Mouse (Mus musculus): ENCODE results near the gene 2210016L21Rik. TPM values are rescaled to one million over a fixed set of nuclear protein-coding genes. Genes with fewer than 3 reads are reported as not detected.

Gene 2210016L21Rik
- 62.8 and 68.0 TPM in 2 replicates for polyA plus RNA-seq (2015; fragmentation: Nextera tagmentation; extraction: Ambion mirVana)

DNA sequence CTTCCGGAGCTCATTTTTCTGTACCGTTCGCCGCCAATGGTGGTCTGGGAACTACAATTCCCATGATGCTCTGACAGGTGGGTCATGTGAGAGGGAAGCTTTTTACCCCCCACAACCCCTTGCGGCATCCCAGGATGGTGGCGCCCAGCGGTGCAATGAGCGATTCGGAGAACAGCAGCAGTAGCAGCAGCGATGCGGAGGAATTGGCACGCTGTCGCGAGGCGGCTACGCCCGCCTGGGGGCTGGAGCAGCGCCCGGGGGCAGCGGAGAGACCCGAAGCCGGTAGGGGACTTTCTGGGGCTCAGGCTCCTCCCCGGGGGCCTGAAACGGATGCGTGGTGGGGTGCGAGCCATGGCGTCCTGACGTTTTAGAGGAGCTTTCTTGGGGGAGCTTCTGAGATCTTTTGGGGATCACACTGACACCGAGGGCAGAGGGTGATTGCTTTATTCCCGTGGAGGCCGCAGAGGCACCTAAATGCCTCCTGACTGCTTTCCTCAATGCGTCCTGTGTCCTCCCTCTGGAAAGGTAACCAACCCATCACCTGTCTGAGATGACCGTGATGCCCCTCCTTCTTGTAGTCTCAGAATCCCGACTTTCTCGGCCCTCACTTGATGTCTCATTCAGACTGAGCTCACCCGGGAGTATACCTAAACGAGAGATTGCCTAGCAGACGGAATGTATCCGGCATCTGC is at the start of gene 2210016L21Rik:
Gene 2210016L21Rik, plus strand, starts transcription at position 85 of the 692 bp plus-strand sequence.
- Histone ChIP-seq H3K27me3 (no peaks in the 10 kb centered on the region), H3K4me2 (peak within 1 kb of the TSS; percentile 72), H3K36me3 (peaks cover 20% of the 10 kb centered on the region), H3K9me3 (replicated peaks) (no peaks in the 10 kb centered on the region), H3K9ac (peak within 1 kb of the TSS; percentile 80), H3K4me1 (peaks cover 13% of the 10 kb centered on the region), H3K27ac (peak within 1 kb of the TSS; percentile 92), H3K4me3 (replicated peaks) (peak within 1 kb of the TSS; percentile 83)
- 1% methylated on average over 39 of the region's 39 CpGs for WGBS
- peak; percentile 93 for ATAC-seq (replicated peaks; ENCODE audit: low FRiP score)

DNA sequence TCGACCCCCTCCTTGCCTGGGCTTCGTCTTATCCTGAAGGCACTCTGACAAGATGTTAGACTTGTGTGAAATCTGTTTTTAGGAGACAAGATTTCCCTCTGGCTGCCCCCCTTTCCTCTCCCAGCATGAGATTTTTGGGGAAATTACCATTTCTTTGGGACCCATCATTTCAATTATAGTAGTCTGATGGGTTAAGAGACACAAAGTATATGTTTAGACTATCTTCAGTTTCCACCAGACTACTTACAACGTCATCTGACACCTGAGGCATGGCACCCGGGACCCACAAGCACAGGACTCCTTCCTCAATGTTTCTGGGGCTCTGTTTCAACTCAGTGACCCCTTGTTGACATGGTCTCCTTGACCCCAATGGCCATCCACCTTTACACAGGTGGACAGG is 46.4 kb upstream of the 2210016L21Rik start:
- no peaks in the 10 kb centered on the region for H3K27me3 ChIP-seq
- H3K4me2 ChIP-seq, result no peak overlapping the region
- 78% methylated on average over 4 of the region's 4 CpGs for WGBS
- H3K27ac ChIP-seq, result no peak overlapping the region
- H3K9me3 ChIP-seq (replicated peaks), result no peaks in the 10 kb centered on the region
- H3K4me3 ChIP-seq (replicated peaks), result no peak overlapping the region
- no peak for ATAC-seq (replicated peaks; ENCODE audit: low FRiP score)
- peaks cover 14% of the 10 kb centered on the region for H3K4me1 ChIP-seq
- H3K36me3 ChIP-seq, result no peaks in the 10 kb centered on the region
- no peak overlapping the region for H3K9ac ChIP-seq

DNA sequence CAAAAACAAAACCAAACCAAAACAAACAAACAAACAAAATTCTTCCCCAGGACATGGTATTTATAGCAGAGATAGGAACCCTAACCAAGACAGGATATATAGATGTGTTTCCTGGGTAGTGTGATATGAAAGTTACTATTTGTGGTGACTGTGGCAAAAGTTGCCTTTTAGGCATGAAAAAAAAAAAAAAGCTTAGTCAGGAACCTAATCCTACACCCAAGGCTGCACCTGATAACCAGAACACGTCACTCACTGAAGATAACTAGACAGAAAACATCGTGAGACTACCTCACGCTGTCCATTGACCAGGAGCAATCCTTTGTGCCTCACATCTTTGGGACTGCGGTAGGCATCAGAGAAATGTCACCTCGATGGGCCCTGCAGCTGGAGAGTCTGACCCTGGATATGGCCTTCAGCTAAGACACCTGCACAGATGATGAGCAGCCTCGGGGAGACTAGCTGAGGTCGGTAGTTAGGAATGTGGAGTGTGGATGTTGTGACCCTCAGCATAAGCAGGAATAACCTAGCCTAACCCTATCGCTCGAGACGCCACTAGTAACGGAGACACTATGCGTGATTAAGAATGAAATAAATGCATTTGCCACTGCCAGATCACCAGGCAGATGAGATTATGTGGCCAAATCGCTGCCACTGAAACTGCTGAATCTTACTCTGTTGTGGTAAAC is 45.1 kb upstream of the 2210016L21Rik start, which contains the start of gene Oasl2:
Gene Oasl2, plus strand, starts transcription at position 249 of the 686 bp plus-strand sequence.
- H3K27me3 ChIP-seq, result no peaks in the 10 kb centered on the region; the same call in 1 of the 2 replicates
- H3K27ac ChIP-seq, result 0 out of 2 replicates have a peak within 1 kb of the TSS, but pooled peaks have one; percentile 22
- peaks cover 14% of the 10 kb centered on the region for H3K4me1 ChIP-seq
- H3K4me3 ChIP-seq (replicated peaks), result peak within 1 kb of the TSS; percentile 24
- no peaks in the 10 kb centered on the region for H3K9me3 ChIP-seq (replicated peaks)
- peak within 1 kb of the TSS; percentile 50 for H3K4me2 ChIP-seq
- peak within 1 kb of the TSS; percentile 31; the same call in 1 of the 2 replicates for H3K9ac ChIP-seq
- 63% methylated on average over 13 of the region's 13 CpGs for WGBS
- no peak for ATAC-seq (replicated peaks; ENCODE audit: low FRiP score)
- H3K36me3 ChIP-seq, result no peaks in the 10 kb centered on the region

DNA sequence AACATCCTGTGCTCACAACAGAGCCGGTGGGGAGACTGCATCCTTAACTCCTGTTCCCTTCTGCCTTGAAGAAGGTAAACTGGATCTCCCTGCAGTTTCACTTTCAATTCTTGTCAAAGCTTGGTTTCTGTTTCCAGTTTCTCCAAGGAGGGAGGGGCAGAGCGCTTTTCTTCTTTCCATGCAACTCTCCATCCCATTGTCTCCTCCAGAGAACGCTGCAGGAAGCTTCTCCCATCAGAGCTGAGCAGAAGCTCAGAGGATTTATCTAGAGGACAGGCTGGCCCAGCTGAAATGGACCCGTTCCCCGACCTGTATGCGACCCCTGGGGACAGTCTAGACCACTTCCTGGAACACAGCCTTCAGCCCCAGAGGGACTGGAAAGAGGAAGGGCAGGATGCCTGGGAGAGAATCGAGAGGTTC is 44.6 kb upstream of the 2210016L21Rik start:
- H3K9ac ChIP-seq, result peak overlapping the region; percentile 31; the same call in 1 of the 2 replicates
- no peaks in the 10 kb centered on the region for H3K36me3 ChIP-seq

DNA sequence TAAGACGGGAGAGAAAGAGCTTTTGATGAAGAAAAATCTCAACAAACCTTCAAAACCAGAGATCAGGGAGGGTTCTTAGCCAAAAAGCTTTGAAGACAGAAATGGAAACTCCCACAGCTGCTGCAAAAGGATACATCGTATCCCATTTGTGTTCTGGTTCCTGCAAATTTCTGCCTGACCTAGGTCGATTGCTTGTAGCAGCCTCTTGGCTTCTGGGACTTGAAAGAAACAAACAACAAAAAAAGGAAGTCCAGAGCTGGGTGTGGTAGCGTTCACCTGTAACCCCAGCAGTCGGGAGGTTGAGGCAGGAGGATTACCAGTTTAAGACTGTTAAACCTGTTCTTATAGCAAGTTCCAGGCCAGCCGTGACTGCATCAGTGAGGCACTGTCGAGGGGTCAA is 43.1 kb upstream of the 2210016L21Rik start:
- peaks cover 14% of the 10 kb centered on the region for H3K4me1 ChIP-seq
- no peaks in the 10 kb centered on the region; the same call in 1 of the 2 replicates for H3K27me3 ChIP-seq
- H3K27ac ChIP-seq, result no peak overlapping the region
- H3K4me3 ChIP-seq (replicated peaks), result no peak overlapping the region
- ATAC-seq (replicated peaks; ENCODE audit: low FRiP score), result no peak
- no peaks in the 10 kb centered on the region for H3K9me3 ChIP-seq (replicated peaks)
- no peak overlapping the region for H3K9ac ChIP-seq
- WGBS, result 63% methylated on average over 7 of the region's 7 CpGs
- H3K4me2 ChIP-seq, result no peak overlapping the region
- H3K36me3 ChIP-seq, result no peaks in the 10 kb centered on the region

More for the DNA sequence above, 44.6 kb upstream of the 2210016L21Rik start:
- Histone ChIP-seq H3K4me2 (peak overlapping the region; percentile 50), H3K9me3 (replicated peaks) (no peaks in the 10 kb centered on the region), H3K27me3 (no peaks in the 10 kb centered on the region; the same call in 1 of the 2 replicates), H3K4me3 (replicated peaks) (peak overlapping the region; percentile 24), H3K27ac (0 out of 2 replicates have a peak overlapping the region, but pooled peaks have one; percentile 22), H3K4me1 (peaks cover 14% of the 10 kb centered on the region)
- WGBS, result 10% methylated on average over 7 of the region's 7 CpGs
- no peak for ATAC-seq (replicated peaks; ENCODE audit: low FRiP score)

DNA sequence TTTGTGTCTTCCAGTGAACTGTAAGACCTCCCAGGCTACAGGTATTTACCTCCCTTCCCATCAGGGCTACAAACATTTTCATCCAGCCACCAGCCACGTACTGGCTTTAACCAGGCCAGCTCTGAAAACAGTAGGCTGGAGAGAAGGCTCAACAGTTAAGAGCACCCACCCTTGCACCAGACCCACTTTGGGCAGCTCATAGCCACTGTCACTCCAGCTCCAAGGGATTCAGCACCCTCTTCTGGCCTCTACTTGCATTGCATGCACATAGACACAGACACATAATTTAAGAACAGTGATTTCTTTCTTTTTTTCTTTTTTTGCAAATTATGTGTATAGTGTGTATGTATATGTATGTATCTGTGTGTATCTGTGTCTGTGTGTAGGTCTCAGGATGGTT is 39.5 kb upstream of the 2210016L21Rik start:
- Histone ChIP-seq H3K4me3 (replicated peaks) (no peak overlapping the region), H3K27me3 (no peaks in the 10 kb centered on the region; the same call in 1 of the 2 replicates), H3K9me3 (replicated peaks) (0 out of 2 replicates have a peak, but pooled peaks cover 3% of the 10 kb centered on the region), H3K27ac (no peak overlapping the region), H3K36me3 (no peaks in the 10 kb centered on the region), H3K4me2 (no peak overlapping the region), H3K9ac (no peak overlapping the region), H3K4me1 (peaks cover 7% of the 10 kb centered on the region)
- no peak for ATAC-seq (replicated peaks; ENCODE audit: low FRiP score)
- 45% methylated on average over 1 of the region's 1 CpGs for WGBS

DNA sequence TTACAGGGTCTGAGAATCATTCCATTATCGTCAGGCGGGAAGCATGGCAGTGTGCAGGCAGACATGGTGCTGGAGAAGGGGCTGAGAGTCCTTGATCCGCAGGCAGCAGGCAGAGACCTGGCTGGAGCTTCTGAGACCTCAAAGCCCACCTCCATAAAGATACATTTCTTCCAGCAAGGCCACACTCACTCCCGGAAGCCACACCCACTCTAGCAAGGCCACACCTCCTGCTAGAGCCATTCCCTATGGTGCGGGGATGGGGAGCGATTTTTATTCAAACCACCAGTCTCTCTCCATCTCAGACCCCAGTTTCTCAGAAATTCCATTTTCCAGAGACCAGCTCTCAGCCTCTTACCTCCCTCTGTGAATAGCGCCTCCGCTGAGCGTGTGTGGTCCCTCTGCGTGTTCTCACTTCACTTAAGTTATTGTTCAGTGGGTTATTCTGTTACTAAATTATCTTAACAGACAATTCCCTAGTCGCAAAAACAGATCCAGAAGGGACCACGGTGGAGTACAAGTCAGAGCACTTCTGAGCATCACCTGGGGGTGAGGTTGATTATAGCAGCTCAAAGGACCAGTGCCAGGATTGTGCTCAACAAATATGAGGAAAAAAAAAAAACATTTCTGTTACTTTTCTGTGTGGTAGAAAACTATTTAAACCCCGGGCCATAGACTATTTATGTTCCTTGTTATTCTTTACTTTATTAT is 33.2 kb upstream of the 2210016L21Rik start:
- no peak for ATAC-seq (replicated peaks; ENCODE audit: low FRiP score)
- 0 out of 2 replicates have a peak, but pooled peaks cover 3% of the 10 kb centered on the region for H3K9me3 ChIP-seq (replicated peaks)
- no peak overlapping the region for H3K4me3 ChIP-seq (replicated peaks)
- 55% methylated on average over 13 of the region's 13 CpGs for WGBS
- no peak overlapping the region for H3K27ac ChIP-seq
- H3K27me3 ChIP-seq, result no peaks in the 10 kb centered on the region
- H3K4me2 ChIP-seq, result peak overlapping the region; percentile 29; the same call in 1 of the 2 replicates
- H3K9ac ChIP-seq, result no peak overlapping the region
- H3K36me3 ChIP-seq, result no peaks in the 10 kb centered on the region
- peaks cover 4% of the 10 kb centered on the region; the same call in 1 of the 2 replicates for H3K4me1 ChIP-seq

DNA sequence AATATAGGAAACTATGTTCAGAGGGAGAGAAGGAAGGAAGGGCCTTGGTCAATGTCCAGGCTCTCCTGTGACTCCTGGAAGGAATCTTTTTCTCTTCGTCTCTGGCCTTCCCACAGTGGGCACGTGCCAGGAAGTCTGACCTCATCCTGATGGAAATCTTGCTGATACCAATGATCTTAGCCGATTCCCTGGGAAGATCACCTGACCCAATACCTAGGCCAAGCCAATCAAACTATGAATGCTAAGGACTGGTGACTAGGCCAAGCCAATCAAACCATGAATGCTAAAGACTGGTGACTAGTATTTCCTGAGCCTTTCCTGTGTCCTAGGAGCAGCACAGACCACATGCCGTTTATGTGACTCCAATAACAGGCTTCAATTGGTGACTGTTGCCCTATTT is 28.3 kb upstream of the 2210016L21Rik start:
- H3K9me3 ChIP-seq (replicated peaks), result no peaks in the 10 kb centered on the region
- peaks cover 3% of the 10 kb centered on the region; the same call in 1 of the 2 replicates for H3K4me1 ChIP-seq
- H3K36me3 ChIP-seq, result no peaks in the 10 kb centered on the region
- 72% methylated on average over 4 of the region's 4 CpGs for WGBS
- no peak overlapping the region for H3K4me3 ChIP-seq (replicated peaks)
- H3K27ac ChIP-seq, result no peak overlapping the region
- no peaks in the 10 kb centered on the region for H3K27me3 ChIP-seq
- no peak overlapping the region for H3K9ac ChIP-seq
- no peak overlapping the region for H3K4me2 ChIP-seq
- no peak for ATAC-seq (replicated peaks; ENCODE audit: low FRiP score)

DNA sequence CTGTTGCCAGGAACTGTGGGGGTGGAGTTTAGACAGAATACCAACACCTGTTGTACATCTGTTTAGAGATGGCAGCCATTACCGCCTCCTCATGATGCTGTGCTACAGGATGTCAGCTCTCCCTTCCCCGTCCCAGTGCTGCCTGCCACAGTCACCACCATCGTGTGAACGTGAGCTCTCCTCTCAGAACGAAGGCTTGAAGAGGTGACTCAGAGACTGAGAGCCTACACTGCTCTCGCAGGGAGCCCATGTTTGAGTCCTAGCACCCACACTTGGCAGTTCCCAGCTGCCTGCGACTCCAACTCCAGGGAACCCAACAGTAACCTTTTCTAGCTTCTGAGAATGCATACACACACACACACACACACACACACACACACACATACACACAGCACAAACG is 27.1 kb upstream of the 2210016L21Rik start:
- Histone ChIP-seq H3K27me3 (no peaks in the 10 kb centered on the region), H3K4me2 (no peak overlapping the region), H3K9me3 (replicated peaks) (no peaks in the 10 kb centered on the region), H3K27ac (no peak overlapping the region), H3K36me3 (no peaks in the 10 kb centered on the region), H3K4me1 (no peaks in the 10 kb centered on the region), H3K9ac (no peak overlapping the region), H3K4me3 (replicated peaks) (no peak overlapping the region)
- no peak for ATAC-seq (replicated peaks; ENCODE audit: low FRiP score)
- 76% methylated on average over 8 of the region's 8 CpGs for WGBS

DNA sequence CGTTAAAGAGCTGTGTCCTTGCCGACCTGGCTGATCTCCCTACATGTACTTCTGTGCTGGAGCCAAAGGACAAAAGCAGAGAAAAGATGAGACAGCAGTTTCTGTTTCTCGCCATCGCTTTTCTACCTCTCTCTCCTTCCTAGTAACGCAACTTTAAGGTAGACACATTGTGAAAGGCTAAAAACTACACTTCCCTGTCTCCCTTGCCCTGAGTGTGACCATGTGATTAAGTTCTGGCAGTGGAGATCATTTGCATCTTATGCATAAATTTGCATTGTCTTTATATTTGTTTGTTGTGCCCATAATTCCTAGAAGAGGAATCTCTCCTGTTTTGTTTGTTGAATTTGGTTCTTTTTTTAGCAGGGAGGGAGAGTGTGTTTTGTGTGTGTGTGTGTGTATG is 26.1 kb upstream of the 2210016L21Rik start:
- WGBS, result 76% methylated on average over 5 of the region's 5 CpGs
- H3K9me3 ChIP-seq (replicated peaks), result no peaks in the 10 kb centered on the region
- no peak overlapping the region for H3K4me3 ChIP-seq (replicated peaks)
- no peaks in the 10 kb centered on the region for H3K4me1 ChIP-seq
- no peak for ATAC-seq (replicated peaks; ENCODE audit: low FRiP score)
- no peak overlapping the region for H3K9ac ChIP-seq
- H3K27ac ChIP-seq, result no peak overlapping the region
- H3K27me3 ChIP-seq, result no peaks in the 10 kb centered on the region
- no peak overlapping the region for H3K4me2 ChIP-seq
- H3K36me3 ChIP-seq, result no peaks in the 10 kb centered on the region

DNA sequence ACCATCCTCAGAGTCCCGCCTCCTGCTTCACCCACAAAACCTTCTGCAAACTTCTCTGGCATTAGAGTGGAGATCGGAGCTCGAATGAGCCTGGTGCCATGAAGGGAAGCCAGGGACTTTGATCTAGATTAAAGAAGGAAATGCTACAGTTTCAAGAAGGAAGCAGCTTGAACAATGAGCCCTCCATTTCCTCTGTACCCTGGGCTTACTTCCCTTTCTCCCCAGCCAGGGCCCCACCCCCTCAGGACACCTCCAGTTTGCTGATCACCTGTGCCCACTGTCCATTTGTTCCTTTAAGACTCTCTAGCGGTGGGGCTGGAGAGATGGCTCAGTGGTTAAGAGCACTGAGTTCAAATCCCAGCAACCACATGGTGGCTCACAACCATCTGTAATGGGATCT is 25.2 kb upstream of the 2210016L21Rik start:
- ATAC-seq (replicated peaks; ENCODE audit: low FRiP score), result no peak
- Histone ChIP-seq H3K4me3 (replicated peaks) (no peak overlapping the region), H3K4me1 (peaks cover 3% of the 10 kb centered on the region), H3K27ac (no peak overlapping the region), H3K4me2 (no peak overlapping the region), H3K36me3 (no peaks in the 10 kb centered on the region), H3K9me3 (replicated peaks) (no peaks in the 10 kb centered on the region), H3K9ac (no peak overlapping the region), H3K27me3 (no peaks in the 10 kb centered on the region)
- WGBS, result 73% methylated on average over 4 of the region's 4 CpGs
